Mouse (Mus musculus): ENCODE results near the gene Lrrc36.

GRCm38 (mm10) chr8:105393089-105393787 lies 20.1 kb upstream of the Lrrc36 start:
- TF ChIP-seq CTCF (IDR thresholded peaks at IDR 0.05; ENCODE audit: extremely low read depth, insufficient read depth, insufficient read length, insufficient replicate concordance) (no peak), POLR2A (IDR thresholded peaks at IDR 0.05; ENCODE audit: low read depth, low read length) (no peak)

All from spleen, adult 2 months (tissue).